Mouse (Mus musculus): ENCODE results near the gene G6pc2.

Gene G6pc2

DNA sequence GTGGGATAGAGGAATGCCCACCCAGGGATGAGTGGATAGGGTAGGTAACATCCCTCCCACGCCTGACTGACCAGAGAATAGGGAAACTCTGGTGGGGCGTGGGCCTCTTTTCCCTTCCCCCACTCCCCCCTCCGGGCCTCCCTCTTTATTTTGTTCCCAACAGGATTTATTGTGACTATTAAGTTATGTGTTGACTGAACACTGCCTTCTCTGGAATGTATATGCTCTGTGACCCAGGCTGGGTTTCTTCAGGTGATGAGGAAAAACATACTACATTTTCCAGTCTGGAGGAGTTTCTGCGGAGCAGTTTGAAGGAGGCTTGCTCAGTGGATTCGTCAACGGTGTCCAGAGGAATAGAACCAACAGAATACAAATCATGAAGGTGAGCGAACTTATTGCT, at the start of gene G6pc2:
Gene G6pc2 (plus strand): TSS at position 301 of the 400 bp plus-strand sequence.
- no peak for DNase-seq

DNA sequence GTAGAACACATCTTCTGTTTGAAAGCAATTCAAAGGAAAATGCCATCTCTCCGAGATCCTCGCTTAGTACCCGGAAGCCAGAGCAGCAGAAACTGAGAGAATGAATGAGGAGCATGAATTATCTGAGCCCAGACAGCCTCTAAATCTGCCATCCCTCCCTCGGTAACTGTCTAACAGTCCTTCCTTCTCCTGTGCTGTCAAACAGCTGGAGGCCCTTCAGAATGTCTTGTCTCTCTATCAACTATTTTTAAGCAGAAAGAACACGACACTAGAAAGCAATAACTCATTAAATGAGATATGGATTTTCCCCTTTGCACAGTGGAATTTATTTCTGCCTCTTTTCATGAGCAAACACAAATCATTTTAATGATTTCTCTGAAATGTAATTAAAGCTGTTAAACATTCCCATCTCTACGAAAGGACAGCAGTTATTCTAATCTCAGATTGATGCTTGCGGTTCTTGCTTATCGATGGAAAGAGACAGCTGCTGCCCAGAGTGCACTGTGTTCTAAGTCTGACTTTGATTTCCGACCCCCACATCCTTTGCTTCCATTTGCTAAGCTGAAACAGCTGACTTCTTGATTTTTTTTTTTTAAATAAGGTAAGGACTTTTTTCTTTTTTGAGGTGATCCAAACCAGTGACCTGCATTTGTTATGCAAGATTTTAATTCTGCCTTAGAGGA, 40.3 kb upstream of the G6pc2 start:
- DNase-seq, result no peak

DNA sequence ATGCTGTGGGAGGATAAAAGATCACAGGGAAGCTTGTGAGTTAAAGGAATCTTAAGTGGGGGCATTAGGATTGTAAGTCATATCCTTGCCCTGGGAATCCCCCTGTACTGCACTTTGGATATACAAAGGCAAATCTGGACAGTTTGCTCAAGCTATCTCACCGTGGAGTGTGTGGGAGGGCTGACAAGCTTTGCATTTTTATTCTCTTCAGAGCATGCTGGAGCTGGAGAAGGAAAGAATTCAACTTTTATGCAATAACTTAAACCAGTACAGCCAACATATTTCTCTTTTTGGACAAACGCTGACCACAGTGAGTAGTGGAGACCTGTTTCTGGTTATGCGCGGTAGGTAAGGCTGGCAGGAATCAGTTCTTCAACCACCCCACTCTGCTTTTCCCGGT, 35.6 kb upstream of the G6pc2 start:
- DNase-seq, result peak; percentile 51

DNA sequence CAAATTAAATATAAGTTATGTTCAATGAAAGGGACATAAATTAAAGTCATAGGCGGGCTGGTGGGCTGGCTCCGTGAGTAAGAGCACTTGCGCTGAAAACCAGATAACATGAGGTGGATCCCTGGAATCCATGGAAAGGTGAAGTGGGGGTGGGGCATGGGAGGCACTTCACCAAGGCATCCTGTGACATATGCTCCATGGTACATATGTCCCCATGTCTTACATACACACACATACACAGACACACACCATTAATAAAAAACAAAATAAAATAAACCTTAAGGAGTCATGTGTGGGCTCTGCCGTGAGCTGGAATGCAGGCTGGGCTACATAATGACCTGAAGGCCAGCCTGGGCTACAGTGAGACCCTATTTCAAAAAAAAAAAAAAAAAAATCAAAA, 31.2 kb upstream of the G6pc2 start:
- no peak for DNase-seq

DNA sequence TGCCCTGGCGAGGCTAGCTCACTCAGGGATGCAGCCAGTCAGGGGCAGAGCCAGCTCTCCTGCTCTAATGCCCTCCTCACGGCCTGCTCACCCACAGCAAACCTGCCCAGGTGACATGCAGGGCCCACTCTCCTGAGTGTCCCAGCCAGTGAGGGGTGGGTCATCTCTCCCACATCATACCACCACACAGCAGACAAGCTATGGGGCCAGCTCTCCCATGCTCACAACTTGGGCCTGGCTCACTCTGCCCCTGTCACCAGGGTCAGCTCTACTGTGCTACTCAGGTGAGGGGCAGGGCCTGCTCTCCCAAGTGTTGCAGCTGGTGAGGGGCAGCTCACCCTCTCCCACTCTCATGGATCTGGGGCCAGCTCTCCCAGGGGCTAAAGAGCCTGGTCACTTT, 22.9 kb upstream of the G6pc2 start:
- DNase-seq, result no peak

DNA sequence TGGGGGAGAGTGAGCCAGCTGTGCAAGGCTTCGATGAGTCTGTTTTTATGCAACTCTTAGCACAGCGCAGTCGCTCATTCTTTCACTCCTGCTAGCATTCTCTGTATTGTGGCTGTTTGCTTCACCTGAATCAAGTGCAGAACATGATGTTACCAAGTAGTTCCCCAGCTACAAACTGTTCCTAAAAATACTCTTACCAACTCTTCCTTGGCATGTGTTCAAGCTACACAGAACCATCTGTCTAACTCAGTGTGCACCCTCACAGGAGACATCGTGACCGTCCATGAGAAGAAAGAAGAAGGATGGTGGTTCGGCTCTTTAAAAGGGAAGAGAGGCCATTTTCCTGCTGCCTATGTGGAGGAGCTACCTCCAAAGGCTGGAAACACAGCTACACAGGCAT, 22.1 kb upstream of the G6pc2 start:
- peak; percentile 62 for DNase-seq

DNA sequence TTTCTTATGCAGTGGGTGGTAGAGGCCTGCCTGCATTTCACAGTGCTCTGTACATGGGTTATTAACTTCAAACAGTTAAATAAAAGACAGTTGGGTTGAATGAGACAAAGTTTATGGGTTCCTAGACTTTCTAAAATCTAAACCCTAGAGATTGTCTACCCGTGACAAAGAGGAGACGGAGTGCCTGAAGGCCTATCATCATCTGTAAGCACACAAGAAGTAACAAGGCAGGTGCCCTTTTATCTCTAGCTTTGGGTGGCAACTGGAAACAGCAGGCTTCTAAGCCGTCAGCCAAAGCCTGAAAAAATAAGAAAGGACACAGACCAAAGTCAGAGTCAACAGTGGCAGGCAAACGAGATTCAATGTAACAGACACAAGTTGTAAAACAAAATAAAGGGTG, 21.7 kb upstream of the G6pc2 start:
- no peak for DNase-seq

DNA sequence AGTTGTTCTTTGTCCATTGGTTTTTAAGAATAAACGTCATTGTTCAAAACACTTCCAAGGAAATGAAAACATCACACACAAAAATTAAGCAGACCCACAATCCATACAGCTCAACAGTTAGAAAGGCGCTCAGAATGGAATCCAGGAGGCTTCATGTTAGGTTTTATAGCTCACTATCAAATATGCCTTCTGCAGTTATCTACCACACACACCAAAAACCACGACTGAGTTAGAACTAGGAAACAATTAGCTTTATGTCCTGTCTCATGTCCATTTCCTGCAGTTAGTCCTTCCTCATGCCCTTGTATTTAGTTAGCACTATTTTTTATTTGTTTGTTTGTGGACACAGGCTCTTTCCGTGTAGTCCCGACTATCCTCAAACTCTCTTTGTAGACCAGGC, 19.8 kb upstream of the G6pc2 start:
- no peak for DNase-seq

DNA sequence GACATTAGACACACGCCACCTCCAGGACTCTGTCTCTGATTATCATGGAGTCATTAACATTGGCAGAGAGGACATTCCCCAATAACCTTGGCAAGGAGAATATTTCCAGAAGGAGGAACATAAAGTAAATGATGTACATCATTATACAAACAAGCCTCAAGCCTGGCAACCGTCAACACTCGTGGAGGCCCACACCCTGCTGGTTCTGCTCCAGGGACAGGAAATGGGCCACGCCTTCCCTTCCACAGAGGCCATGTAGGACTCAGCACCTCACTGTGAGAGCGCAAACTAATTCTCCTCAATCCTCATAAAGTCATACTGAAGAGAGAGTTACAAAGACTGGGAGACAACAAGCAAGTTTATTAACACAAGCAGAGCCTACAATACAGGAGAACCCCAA, 17.3 kb upstream of the G6pc2 start:
- DNase-seq, result no peak

DNA sequence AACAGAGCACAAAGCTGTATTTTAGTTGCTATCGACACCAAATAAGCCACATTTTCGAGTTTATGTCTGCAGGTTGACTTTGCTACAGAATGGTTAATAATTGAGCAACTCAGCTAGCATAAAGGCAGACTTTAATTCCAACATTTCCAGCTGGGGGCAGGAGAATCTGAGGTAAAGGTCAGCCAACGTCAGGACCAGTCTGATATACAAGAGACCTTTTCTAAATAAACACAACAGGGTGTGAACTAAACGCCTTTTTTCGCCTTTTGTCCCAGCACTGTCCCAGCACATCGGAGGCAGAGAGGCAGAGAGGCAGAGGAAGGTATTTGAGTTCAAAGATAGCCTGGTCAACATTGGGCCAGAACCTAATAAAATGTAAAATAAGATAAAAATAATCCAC, 5.7 kb upstream of the G6pc2 start:
- no peak for DNase-seq

DNA sequence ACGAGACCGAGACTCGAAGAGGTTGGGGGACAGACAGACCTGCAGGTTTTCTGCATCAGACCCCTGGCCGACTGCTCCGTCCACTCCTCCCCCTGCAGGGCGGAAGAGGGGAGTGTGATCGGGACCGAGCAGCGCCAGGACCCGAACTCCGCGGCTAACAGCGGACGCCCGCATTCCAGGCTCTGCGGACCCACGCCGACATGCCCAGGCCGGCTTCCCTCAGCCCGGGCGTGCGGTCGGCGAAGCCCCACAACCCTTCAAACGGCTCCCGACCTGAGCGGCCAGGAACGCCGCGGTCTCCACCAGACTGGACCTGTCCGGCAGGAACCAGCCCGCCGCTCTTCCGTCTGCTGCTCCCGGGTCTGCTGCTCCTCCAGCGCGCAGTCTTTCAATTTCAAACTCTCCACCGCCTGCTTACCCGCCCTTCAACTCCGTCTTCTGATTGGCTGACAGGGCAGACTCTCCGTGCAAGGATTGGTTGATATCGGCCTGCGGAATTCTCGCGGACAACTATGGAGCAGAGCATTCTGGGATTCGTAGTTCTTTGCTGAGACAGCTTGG, 5.0 kb upstream of the G6pc2 start, which contains the start of gene Spc25:
Gene Spc25 (minus strand): TSS at position 404 of the 561 bp plus-strand sequence.
- peak; percentile 93 for DNase-seq

DNA sequence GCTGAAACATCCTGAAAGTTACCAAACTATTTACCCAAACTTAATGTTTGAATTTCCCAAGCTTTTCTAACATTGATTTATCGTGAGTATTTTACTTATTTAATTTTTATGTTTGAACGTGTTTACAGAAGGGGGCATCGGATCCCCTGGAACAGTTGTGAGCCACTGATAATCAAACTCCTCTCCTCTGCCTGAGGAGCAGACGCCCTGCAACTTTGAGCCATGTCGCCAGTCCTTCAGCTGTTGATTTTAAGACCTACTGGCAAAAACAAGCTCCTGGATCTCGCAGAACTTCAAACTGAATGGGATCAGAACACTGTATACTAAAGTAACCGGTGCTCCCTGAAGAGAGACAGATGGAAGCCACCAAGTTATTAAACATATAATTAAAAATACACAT, 4.3 kb upstream of the G6pc2 start:
- no peak for DNase-seq

DNA sequence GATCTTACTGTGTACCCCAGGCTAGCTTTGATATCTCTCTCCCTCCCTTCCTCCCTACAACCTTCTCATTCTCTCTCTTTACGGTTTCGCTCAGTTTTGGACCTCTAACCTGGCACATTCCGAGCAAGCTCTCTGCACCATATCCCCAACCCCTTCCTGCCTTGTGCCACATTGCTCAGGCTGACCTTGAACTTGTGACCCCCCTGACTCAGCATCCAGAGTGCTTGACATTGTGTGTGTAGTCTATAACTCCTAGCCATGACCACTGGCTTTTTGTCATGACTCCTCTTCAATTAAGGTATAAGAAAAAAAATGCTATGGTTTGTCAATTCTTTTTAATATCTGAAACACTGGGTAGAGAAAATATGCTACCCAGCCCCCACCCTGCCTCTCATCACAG, 1.2 kb upstream of the G6pc2 start:
- no peak for DNase-seq

DNA sequence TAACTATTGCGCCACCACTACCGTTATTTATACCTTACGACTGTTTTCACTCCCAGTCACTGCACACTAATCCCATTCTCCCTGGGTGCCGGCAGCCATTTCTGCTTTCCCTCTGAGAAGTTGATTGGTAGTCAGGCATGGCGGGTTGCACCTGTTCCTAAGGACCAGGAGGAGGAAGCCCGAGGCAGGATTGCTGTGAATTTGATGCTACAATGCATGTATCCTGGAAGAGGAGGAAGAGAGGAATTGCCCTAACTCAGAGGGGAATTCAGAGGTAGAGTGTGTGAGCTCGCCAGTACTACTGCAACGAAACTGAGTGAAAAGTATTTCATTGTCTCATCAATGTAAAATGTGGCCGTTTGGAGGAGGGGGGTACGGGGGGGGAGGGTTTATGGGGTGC, 1.8 kb downstream of the G6pc2 start:
- DNase-seq, result no peak

DNA sequence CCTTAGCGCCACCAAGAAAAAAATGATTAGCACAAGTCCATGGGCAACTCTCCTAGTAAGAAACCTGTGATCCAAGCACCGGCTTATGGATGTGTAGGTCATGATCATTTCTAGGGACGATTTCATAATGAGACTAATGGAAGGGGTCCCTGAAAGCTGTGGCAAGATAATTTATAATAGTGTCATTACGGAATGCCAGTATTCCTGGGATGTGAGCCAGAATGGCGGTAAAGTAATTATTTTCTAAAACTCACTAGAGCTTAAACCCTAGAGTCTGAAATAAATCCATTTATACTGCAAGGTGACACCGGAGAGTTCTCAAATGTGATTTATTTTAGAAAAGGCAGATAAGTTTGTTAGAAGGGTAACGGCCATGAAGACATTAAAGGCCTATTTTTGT, 4.4 kb downstream of the G6pc2 start:
- no peak for DNase-seq

DNA sequence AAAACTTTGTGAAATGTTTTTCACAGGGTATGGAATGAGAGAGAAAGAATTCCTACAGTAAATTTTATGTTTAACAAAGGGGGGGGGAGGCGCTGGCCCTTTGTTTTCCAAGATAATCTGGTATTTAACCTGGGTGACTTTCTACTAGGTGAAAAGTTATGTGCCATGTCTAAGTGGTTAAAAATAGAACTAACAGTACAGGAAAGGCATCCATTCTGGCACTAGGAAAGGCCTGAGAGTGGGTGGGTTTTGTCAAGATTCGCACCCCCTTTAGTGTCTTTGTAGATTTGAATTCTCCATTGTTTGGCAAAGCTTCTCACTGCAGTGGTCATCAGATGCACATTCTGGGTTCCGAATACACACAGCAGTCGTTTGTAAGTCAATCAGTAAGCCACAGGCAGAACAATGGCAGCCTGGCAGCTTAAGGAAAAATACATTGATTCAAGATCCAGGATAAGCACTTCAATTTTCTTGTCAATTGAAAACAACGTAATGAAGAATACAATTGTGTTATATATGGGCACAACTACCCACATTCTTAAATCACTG, 11.1 kb downstream of the G6pc2 start:
- DNase-seq, result no peak

DNA sequence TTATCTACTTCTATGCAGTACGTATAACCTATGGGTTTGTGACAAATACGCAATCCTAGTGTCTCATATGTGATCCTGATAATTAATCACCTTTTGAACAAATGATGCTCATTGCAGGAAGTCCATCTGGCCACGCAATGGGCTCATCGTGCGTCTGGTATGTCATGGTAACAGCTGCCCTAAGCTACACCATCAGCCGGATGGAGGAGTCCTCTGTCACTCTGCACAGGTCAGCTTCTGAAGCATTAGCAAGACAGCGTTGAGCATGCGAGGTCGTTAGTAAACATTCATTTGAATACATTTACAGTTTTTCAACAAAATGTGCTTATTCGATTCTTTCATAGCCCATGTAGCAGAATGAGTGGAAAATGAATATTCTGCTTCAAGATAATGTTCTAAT, 11.9 kb downstream of the G6pc2 start:
- DNase-seq, result no peak

DNA sequence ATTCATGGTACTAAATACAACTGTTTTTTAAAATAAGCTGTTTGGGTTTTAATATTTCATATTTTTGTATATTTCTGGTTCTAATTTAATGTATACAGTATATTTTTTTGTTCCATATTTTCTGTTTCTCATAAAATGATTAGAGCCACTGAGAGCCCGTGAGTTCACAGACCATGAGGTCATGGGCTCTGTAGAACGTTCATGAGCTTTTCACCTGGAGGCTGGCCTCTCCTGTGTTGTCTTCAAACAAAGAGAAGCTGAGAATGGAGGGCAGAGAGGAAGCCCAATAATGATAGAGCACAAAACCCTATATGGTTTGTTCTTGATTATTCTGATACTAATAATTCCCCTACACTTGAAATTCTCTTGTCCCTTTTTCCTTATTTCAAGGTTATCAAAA, 13.9 kb downstream of the G6pc2 start:
- DNase-seq, result no peak

DNA sequence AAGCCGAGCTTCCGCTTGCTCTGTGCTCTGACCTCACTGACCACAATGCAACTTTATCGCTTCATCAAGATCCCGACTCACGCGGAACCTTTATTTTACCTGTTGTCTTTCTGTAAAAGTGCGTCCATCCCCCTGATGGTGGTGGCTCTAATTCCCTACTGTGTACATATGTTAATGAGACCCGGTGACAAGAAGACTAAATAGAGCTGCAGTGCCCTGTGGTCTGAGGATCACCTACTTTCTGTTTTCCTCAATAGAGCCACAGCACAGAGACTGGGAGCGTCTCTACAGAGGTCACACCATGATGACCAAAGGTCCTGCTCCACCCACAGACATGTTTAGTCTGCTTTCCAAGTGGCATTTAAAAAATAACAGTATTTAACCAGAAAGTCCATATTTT, 16.0 kb downstream of the G6pc2 start:
- no peak for DNase-seq

DNA sequence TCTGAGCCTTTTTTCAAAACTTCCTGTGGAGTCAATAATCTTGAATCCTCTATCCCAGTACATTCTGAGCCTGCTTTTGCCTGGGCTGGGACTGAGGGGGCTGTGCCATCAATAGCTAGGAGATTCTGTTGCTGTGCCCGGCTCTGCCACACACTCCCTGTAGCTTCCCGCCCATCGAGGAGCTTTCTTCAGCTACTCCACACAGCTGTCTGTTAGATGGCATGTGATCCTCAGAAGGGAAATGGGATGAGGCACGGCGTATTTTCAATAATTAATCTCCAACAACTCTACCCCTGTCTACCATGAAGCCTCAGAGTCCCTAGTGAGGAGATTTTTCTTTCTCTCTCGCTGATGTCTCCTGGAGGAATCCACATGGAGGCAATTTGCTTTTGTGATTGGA, 17.8 kb downstream of the G6pc2 start:
- no peak for DNase-seq

DNA sequence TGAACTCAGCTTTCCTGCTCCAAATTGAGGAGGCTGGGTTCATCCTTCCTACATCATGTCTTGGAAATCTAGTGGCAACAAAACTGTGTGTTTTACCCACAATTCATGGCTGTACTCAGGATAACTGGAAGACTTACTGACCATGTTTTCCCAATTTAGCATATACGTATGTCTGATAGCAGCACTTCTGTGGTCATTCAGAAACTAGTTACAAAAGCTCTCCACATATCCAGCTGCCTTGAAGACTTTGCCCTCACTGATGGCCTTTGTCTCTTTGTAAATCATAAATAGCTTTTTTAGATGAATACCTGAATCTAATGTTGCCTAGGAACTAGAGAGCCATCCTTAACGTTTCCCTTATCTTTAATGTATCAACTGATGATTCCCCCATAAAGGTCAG, 19.3 kb downstream of the G6pc2 start:
- DNase-seq, result no peak

DNA sequence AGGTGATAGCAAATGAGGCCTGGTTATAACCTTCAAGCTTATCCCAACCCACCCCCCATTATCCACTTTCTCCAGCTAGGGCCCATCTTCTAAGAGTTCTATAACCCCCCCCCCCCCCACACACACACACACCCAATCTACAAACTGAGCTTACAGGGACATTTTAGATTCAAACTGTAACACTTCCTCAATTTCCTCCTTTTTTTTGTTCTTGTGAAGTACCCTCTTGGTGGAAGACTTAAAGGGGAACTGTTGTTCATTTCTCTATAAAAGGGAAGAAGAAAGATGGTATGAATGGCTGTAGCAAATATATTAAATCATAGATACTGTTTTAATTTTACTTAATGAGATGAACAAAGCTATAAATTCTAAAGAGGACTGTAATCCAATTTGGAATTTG, 21.2 kb downstream of the G6pc2 start:
- DNase-seq, result no peak

DNA sequence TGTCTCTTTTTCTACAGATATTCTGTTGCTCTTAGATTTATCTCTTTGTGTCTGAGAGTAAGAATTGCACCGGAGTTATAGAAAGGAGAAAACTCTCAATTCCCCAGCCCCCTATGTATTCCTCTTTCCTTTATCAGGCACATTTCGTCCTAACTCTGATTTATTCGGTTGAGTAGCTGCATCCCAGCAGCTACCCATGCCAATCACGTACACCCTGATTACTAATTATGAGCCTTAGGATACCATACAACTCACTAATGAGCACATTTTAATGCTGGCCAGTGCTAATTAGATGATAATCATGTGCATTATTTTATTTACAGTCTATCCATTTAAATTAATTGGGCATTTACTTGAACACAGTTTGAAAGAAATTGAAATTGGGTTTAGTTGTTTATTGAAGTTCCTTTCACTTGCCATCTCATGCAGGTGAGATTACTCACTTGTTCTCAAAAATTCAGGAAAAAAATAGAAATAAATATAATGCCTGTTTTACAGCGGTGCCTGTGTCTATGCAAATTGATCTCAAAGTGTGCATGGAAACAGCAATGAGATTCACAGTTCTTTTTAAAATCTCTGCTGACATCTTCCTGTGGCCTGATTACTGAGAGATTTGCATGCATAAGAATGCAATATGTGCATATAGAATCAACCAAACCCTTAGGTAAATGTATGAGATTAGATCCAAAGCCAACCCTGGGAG, 24.3 kb downstream of the G6pc2 start:
- no peak for DNase-seq

DNA sequence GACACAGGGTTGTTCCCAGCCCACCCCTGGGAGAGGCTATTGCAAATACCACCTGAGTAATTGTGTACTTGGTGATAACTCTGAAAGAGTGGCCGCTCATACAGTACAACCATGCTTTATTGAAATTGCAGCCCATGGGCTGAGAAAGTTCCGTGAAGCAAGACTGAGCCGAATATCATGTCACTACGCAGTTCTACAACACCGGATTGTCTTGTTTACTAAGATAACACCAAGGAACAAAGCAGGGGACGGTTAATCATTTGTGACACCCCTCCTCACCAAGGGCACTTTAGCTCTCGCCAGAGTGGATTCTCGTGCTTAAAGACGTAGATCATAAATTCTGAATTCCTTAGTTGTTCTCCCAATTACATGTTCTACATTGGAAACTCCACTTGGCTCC, 28.4 kb downstream of the G6pc2 start:
- no peak for DNase-seq
